Mouse (Mus musculus) heart, postnatal 14 days (tissue): ENCODE measurements around the gene Cpne5. TPM values are rescaled to one million over a fixed set of nuclear protein-coding genes. Genes with fewer than 3 reads are reported as not detected.

Source experiments
- DNase-seq, 2 experiments: peaks; one replicate each; pipeline ENCODE4 v3.0.0; 2021 to 2022
- intact Hi-C: fragments of 180-260 bp; cut with DNase I; formaldehyde crosslinking; loops from one replicate; pipeline ENCODE4 v1.15.1; 2025
- total RNA-seq, 2 experiments: library from RNA; stranded (reverse); gene quantifications; 2 replicates each; pipeline ENCODE4 v1.2.3; 2021

Cpne5 gene
- total RNA-seq, 2 experiments from 2014 or later, result 2.3 to 3.9 TPM

GRCm38 (mm10) chr17:29155355-29156135, 82.4 kb downstream of the Cpne5 start:
- intact Hi-C loops, result no loop called here
- DNase-seq, result no peak

GRCm38 (mm10) chr17:29154247-29154646, 83.7 kb downstream of the Cpne5 start:
- no peak for DNase-seq

GRCm38 (mm10) chr17:29152547-29152946, 85.4 kb downstream of the Cpne5 start:
- DNase-seq, result no peak
- intact Hi-C loops, result no loop called here

More at GRCm38 (mm10) chr17:29154247-29154646, 83.7 kb downstream of the Cpne5 start:
- intact Hi-C loops, result no loop called here

- intact Hi-C loops, result no loop called here
Measured at GRCm38 (mm10) chr17:29149766-29150165, 88.2 kb downstream of the Cpne5 start.

GRCm38 (mm10) chr17:29147773-29148172, 90.2 kb downstream of the Cpne5 start:
- no peak for DNase-seq
- intact Hi-C loops, result no loop called here

More at GRCm38 (mm10) chr17:29149766-29150165, 88.2 kb downstream of the Cpne5 start:
- DNase-seq, result no peak

GRCm38 (mm10) chr17:29147273-29147672, 90.7 kb downstream of the Cpne5 start:
- intact Hi-C loops, result no loop called here
- no peak for DNase-seq

- intact Hi-C loops, result no loop called here
- no peak for DNase-seq
Measured at GRCm38 (mm10) chr17:29145101-29145500, 92.9 kb downstream of the Cpne5 start.

- intact Hi-C loops, result no loop called here
- no peak for DNase-seq
Measured at GRCm38 (mm10) chr17:29143266-29143665, 94.7 kb downstream of the Cpne5 start.

GRCm38 (mm10) chr17:29141577-29141976, 96.4 kb downstream of the Cpne5 start:
- intact Hi-C loops, result no loop called here
- no peak for DNase-seq

- intact Hi-C loops, result no loop called here
- DNase-seq, result no peak
Measured at GRCm38 (mm10) chr17:29137906-29138305, 100.1 kb downstream of the Cpne5 start.

GRCm38 (mm10) chr17:29136236-29136635, 101.7 kb downstream of the Cpne5 start:
- intact Hi-C loops, result no loop called here
- peak; percentile 79 to 89 for DNase-seq

- DNase-seq, result no peak
- intact Hi-C loops, result no loop called here
Measured at GRCm38 (mm10) chr17:29135066-29135465, 102.9 kb downstream of the Cpne5 start.

GRCm38 (mm10) chr17:29129341-29129740, 108.6 kb downstream of the Cpne5 start:
- no peak for DNase-seq
- intact Hi-C loops, result no loop called here

- intact Hi-C loops, result no loop called here
- DNase-seq, result no peak
Measured at GRCm38 (mm10) chr17:29126561-29126960, 111.4 kb downstream of the Cpne5 start.

- intact Hi-C loops, result no loop called here
- no peak for DNase-seq
Measured at GRCm38 (mm10) chr17:29123578-29124174, 114.3 kb downstream of the Cpne5 start.

- intact Hi-C loops, result no loop called here
- DNase-seq, result peak in 1 of 2 experiments; percentile 53
Measured at GRCm38 (mm10) chr17:29122817-29123216, 115.2 kb downstream of the Cpne5 start.

- no peak for DNase-seq
- intact Hi-C loops, result no loop called here
Measured at GRCm38 (mm10) chr17:29120666-29121065, 117.3 kb downstream of the Cpne5 start.

GRCm38 (mm10) chr17:29118057-29118456, 119.9 kb downstream of the Cpne5 start:
- intact Hi-C loops, result no loop called here
- no peak for DNase-seq

- no peak for DNase-seq
- intact Hi-C loops, result no loop called here
Measured at GRCm38 (mm10) chr17:29117006-29117648, 120.8 kb downstream of the Cpne5 start.

- no peak for DNase-seq
- intact Hi-C loops, result no loop called here
Measured at GRCm38 (mm10) chr17:29116023-29116422, 121.9 kb downstream of the Cpne5 start.

GRCm38 (mm10) chr17:29113591-29114352, 124.2 kb downstream of the Cpne5 start, which contains the start of gene Rab44:
Gene Rab44 (plus strand): TSS chr17:29114145.
- no peak for DNase-seq
- intact Hi-C loops, result no loop called here
